Mouse (Mus musculus) forebrain, embryonic 15.5 days (tissue): ENCODE data around the gene Gm10282. TPM values are rescaled to one million over a fixed set of nuclear protein-coding genes. Genes with fewer than 3 reads are reported as not detected.

ENCODE experiments used
- ATAC-seq: fragments of 200-750 bp; cut with Nextera tagmentation; replicated peaks from 2 replicates; pipeline ENCODE4 v1.8.0; 2017; ENCODE audit warnings: mild to moderate bottlenecking, moderate TSS enrichment, moderate library complexity
- H3K27ac ChIP-seq: fragments of 300-500 bp; sonication (generic); replicated peaks from 2 replicates; pipeline ENCODE4 v1.5.1; 2015; ENCODE audit warnings: mild to moderate bottlenecking, inconsistent platforms
- H3K27me3 ChIP-seq: fragments of 300-500 bp; sonication (generic); 2 replicates; pipeline ENCODE4 v1.6.1; 2015; ENCODE audit warnings: inconsistent platforms
- H3K36me3 ChIP-seq: fragments of 300-500 bp; sonication (generic); 2 replicates; pipeline ENCODE4 v1.6.1; 2015; ENCODE audit warnings: mild to moderate bottlenecking, inconsistent platforms
- H3K4me1 ChIP-seq: fragments of 300-500 bp; sonication (generic); 2 replicates; pipeline ENCODE4 v1.6.1; 2015; ENCODE audit warnings: inconsistent platforms
- H3K4me2 ChIP-seq: fragments of 300-500 bp; sonication (generic); replicated peaks from 2 replicates; pipeline ENCODE4 v1.6.1; 2015; ENCODE audit warnings: mild to moderate bottlenecking, inconsistent platforms
- H3K4me3 ChIP-seq: fragments of 300-500 bp; sonication (generic); 2 replicates; pipeline ENCODE4 v1.5.1; 2015; ENCODE audit warnings: mild to moderate bottlenecking, inconsistent platforms
- H3K9ac ChIP-seq: fragments of 300-500 bp; sonication (generic); replicated peaks from 2 replicates; pipeline ENCODE4 v1.6.1; 2015; ENCODE audit warnings: mild to moderate bottlenecking, inconsistent platforms
- H3K9me3 ChIP-seq: fragments of 300-500 bp; sonication (generic); 2 replicates; pipeline ENCODE4 v1.6.1; 2016; ENCODE audit warnings: inconsistent platforms
- WGBS: fragments of 180-500 bp; shearing (Covaris S2); methylation state at CpG from one replicate; pipeline ENCODE4 v1.1.7; 2015; ENCODE audit warnings: mixed read lengths; 5-methylcytosine and 5-hydroxymethylcytosine counted together
- polyA plus RNA-seq: library from polyadenylated mRNA; unstranded; fragments of >200 nt; fragmentation: Nextera tagmentation; extraction: Ambion mirVana; gene quantifications from 2 replicates; pipeline ENCODE4 v1.2.1, GENCODE M21; 2015

Gene Gm10282
- polyA plus RNA-seq, 1 experiment from 2014 or later: 23.1 TPM

- no peak overlapping the region for H3K4me3 ChIP-seq
- no peak for ATAC-seq
- H3K4me1 ChIP-seq: peaks cover 19% of the 10 kb centered on the region
- no peaks in the 10 kb centered on the region for H3K36me3 ChIP-seq
- H3K9ac ChIP-seq: no peak overlapping the region
- H3K27me3 ChIP-seq: peaks cover 46% of the 10 kb centered on the region
- 93% methylated on average over 20 of the region's 20 CpGs for WGBS
- H3K9me3 ChIP-seq: no peaks in the 10 kb centered on the region
- H3K4me2 ChIP-seq: no peak overlapping the region
- H3K27ac ChIP-seq: no peak overlapping the region
These were observed 16.8 kb upstream of the Gm10282 start for GRCm38 (mm10) chr8:72321635-72322441.

GRCm38 (mm10) chr8:72320803-72321583 is 15.9 kb upstream of the Gm10282 start:
- no peak overlapping the region for H3K4me2 ChIP-seq
- H3K4me1 ChIP-seq: peaks cover 19% of the 10 kb centered on the region
- H3K9me3 ChIP-seq: no peaks in the 10 kb centered on the region
- H3K27ac ChIP-seq: no peak overlapping the region
- 55% methylated on average over 25 of the region's 25 CpGs for WGBS
- peaks cover 46% of the 10 kb centered on the region for H3K27me3 ChIP-seq
- no peak for ATAC-seq
- no peak overlapping the region for H3K9ac ChIP-seq
- H3K36me3 ChIP-seq: no peaks in the 10 kb centered on the region
- 0 out of 2 replicates have a peak overlapping the region, but pooled peaks have one; percentile 59 for H3K4me3 ChIP-seq

- Histone ChIP-seq H3K4me3 (peak overlapping the region; percentile 59), H3K36me3 (no peaks in the 10 kb centered on the region), H3K9ac (peak overlapping the region; percentile 29), H3K27me3 (peaks cover 46% of the 10 kb centered on the region), H3K4me2 (peak overlapping the region; percentile 90), H3K9me3 (no peaks in the 10 kb centered on the region), H3K4me1 (peaks cover 19% of the 10 kb centered on the region), H3K27ac (no peak overlapping the region)
- no peak for ATAC-seq
- WGBS: 5% methylated on average over 55 of the region's 55 CpGs
These were observed 15.1 kb upstream of the Gm10282 start for GRCm38 (mm10) chr8:72319921-72320802.

- Histone ChIP-seq H3K9me3 (no peaks in the 10 kb centered on the region), H3K4me2 (peak overlapping the region; percentile 90), H3K27me3 (peaks cover 46% of the 10 kb centered on the region), H3K4me1 (peaks cover 19% of the 10 kb centered on the region), H3K27ac (no peak overlapping the region), H3K36me3 (no peaks in the 10 kb centered on the region), H3K9ac (peak overlapping the region; percentile 29; the same call in 1 of the 2 replicates), H3K4me3 (peak overlapping the region; percentile 59)
- under 1% methylated on average over 38 of the region's 48 CpGs for WGBS
- ATAC-seq: peak; percentile 15
These were observed 14.3 kb upstream of the Gm10282 start for GRCm38 (mm10) chr8:72319397-72319796.

- peaks cover 19% of the 10 kb centered on the region for H3K4me1 ChIP-seq
- WGBS: 0% methylated on average over 46 of the region's 46 CpGs
- H3K9ac ChIP-seq: peak within 1 kb of the TSS; percentile 29
- H3K4me3 ChIP-seq: peak within 1 kb of the TSS; percentile 59
- H3K9me3 ChIP-seq: no peaks in the 10 kb centered on the region
- peaks cover 46% of the 10 kb centered on the region for H3K27me3 ChIP-seq
- peak within 1 kb of the TSS; percentile 90 for H3K4me2 ChIP-seq
- ATAC-seq: peak; percentile 95
- H3K36me3 ChIP-seq: no peaks in the 10 kb centered on the region
- H3K27ac ChIP-seq: no peak within 1 kb of the TSS
These were observed 13.8 kb upstream of the Gm10282 start, which contains the start of gene Klf2 for GRCm38 (mm10) chr8:72318801-72319322. TSS of gene Klf2 (plus strand) at chr8:72319033.

GRCm38 (mm10) chr8:72317741-72318301 is 12.8 kb upstream of the Gm10282 start:
- Histone ChIP-seq H3K4me3 (no peak overlapping the region), H3K9me3 (no peaks in the 10 kb centered on the region), H3K4me1 (peaks cover 19% of the 10 kb centered on the region), H3K4me2 (no peak overlapping the region), H3K27ac (no peak overlapping the region), H3K27me3 (peaks cover 44% of the 10 kb centered on the region), H3K36me3 (no peaks in the 10 kb centered on the region), H3K9ac (no peak overlapping the region)
- no peak for ATAC-seq
- WGBS: 52% methylated on average over 5 of the region's 5 CpGs

GRCm38 (mm10) chr8:72316053-72316695 is 11.1 kb upstream of the Gm10282 start:
- no peak overlapping the region for H3K4me3 ChIP-seq
- H3K9ac ChIP-seq: no peak overlapping the region
- H3K36me3 ChIP-seq: no peaks in the 10 kb centered on the region
- peaks cover 27% of the 10 kb centered on the region for H3K27me3 ChIP-seq
- peaks cover 20% of the 10 kb centered on the region for H3K4me1 ChIP-seq
- WGBS: 10% methylated on average over 10 of the region's 10 CpGs
- no peak overlapping the region for H3K4me2 ChIP-seq
- no peak overlapping the region for H3K27ac ChIP-seq
- ATAC-seq: no peak
- no peaks in the 10 kb centered on the region for H3K9me3 ChIP-seq

- 91% methylated on average over 3 of the region's 3 CpGs for WGBS
These were observed 8.0 kb upstream of the Gm10282 start for GRCm38 (mm10) chr8:72312926-72313518.

GRCm38 (mm10) chr8:72310849-72311506 is 5.9 kb upstream of the Gm10282 start:
- H3K9ac ChIP-seq: no peak overlapping the region
- no peaks in the 10 kb centered on the region for H3K9me3 ChIP-seq
- no peak for ATAC-seq
- H3K4me1 ChIP-seq: peaks cover 5% of the 10 kb centered on the region; the same call in 1 of the 2 replicates
- no peaks in the 10 kb centered on the region for H3K36me3 ChIP-seq
- H3K27ac ChIP-seq: no peak overlapping the region
- H3K4me3 ChIP-seq: no peak overlapping the region
- no peaks in the 10 kb centered on the region for H3K27me3 ChIP-seq
- H3K4me2 ChIP-seq: no peak overlapping the region
- WGBS: 33% methylated on average over 8 of the region's 8 CpGs

More at GRCm38 (mm10) chr8:72312926-72313518, 8.0 kb upstream of the Gm10282 start:
- H3K4me3 ChIP-seq: no peak overlapping the region
- no peaks in the 10 kb centered on the region for H3K36me3 ChIP-seq
- no peaks in the 10 kb centered on the region for H3K27me3 ChIP-seq
- peaks cover 5% of the 10 kb centered on the region; the same call in 1 of the 2 replicates for H3K4me1 ChIP-seq
- H3K4me2 ChIP-seq: no peak overlapping the region
- H3K9me3 ChIP-seq: no peaks in the 10 kb centered on the region
- no peak for ATAC-seq
- no peak overlapping the region for H3K27ac ChIP-seq
- no peak overlapping the region for H3K9ac ChIP-seq

GRCm38 (mm10) chr8:72308276-72308675 is 3.2 kb upstream of the Gm10282 start:
- H3K4me1 ChIP-seq: peaks cover 5% of the 10 kb centered on the region; the same call in 1 of the 2 replicates
- H3K27ac ChIP-seq: no peak overlapping the region
- no peaks in the 10 kb centered on the region for H3K9me3 ChIP-seq
- H3K4me3 ChIP-seq: no peak overlapping the region
- ATAC-seq: no peak
- H3K36me3 ChIP-seq: no peaks in the 10 kb centered on the region
- H3K4me2 ChIP-seq: no peak overlapping the region
- H3K9ac ChIP-seq: no peak overlapping the region
- H3K27me3 ChIP-seq: no peaks in the 10 kb centered on the region
- 21% methylated on average over 6 of the region's 6 CpGs for WGBS
